Mouse (Mus musculus) lung, embryonic 16.5 days (tissue): ENCODE results near the gene Grk6. TPM values are rescaled to one million over a fixed set of nuclear protein-coding genes. Genes with fewer than 3 reads are reported as not detected.

Experiments used
- ATAC-seq: fragments of 200-750 bp; cut with Nextera tagmentation; 2 replicates; pipeline ENCODE4 v1.8.0; 2017; ENCODE audit warnings: low read depth, mild to moderate bottlenecking, moderate library complexity
- H3K27ac ChIP-seq: fragments of 300-500 bp; sonication (generic); 2 replicates; pipeline ENCODE4 v1.5.1; 2014; ENCODE audit warnings: mild to moderate bottlenecking, control low read depth, low read length
- H3K27me3 ChIP-seq: fragments of 300-500 bp; sonication (generic); 2 replicates; pipeline ENCODE4 v1.6.1; 2014; ENCODE audit warnings: low read depth, low read length, mixed read lengths; ENCODE audit not compliant: control insufficient read depth, insufficient read depth
- H3K36me3 ChIP-seq: fragments of 300-500 bp; sonication (generic); 2 replicates; pipeline ENCODE4 v1.6.1; 2014; ENCODE audit warnings: low read length; ENCODE audit not compliant: control insufficient read depth, insufficient read depth
- H3K4me1 ChIP-seq: fragments of 300-500 bp; sonication (generic); replicated peaks from 2 replicates; pipeline ENCODE4 v1.6.1; 2014; ENCODE audit warnings: low read length, mixed read lengths; ENCODE audit not compliant: control insufficient read depth, insufficient read depth
- H3K4me2 ChIP-seq: fragments of 300-500 bp; sonication (generic); 2 replicates; pipeline ENCODE4 v1.6.1; 2014; ENCODE audit warnings: low read depth, low read length, control low read depth
- H3K4me3 ChIP-seq: fragments of 300-500 bp; sonication (generic); 2 replicates; pipeline ENCODE4 v1.5.1; 2014; ENCODE audit warnings: mild to moderate bottlenecking, low read length, control low read depth
- H3K9ac ChIP-seq: fragments of 300-500 bp; sonication (generic); 2 replicates; pipeline ENCODE4 v1.6.1; 2014; ENCODE audit warnings: low read length, control low read depth
- H3K9me3 ChIP-seq: fragments of 300-500 bp; sonication (generic); 2 replicates; pipeline ENCODE4 v1.6.1; 2016; ENCODE audit warnings: low read length; ENCODE audit not compliant: control insufficient read depth
- WGBS: fragments of 180-500 bp; shearing (Covaris S2); extraction: QIAGEN DNeasy Blood & Tissue Kit; methylation state at CpG from one replicate; pipeline ENCODE4 v1.1.7; 2014; 5-methylcytosine and 5-hydroxymethylcytosine counted together
- polyA plus RNA-seq: library from polyadenylated mRNA; unstranded; fragments of >200 nt; fragmentation: Nextera tagmentation; extraction: Ambion mirVana; gene quantifications from 2 replicates; pipeline ENCODE4 v1.2.1, GENCODE M21; 2015

Grk6 gene
- 13.6 and 15.5 TPM in 2 replicates for polyA plus RNA-seq

DNA sequence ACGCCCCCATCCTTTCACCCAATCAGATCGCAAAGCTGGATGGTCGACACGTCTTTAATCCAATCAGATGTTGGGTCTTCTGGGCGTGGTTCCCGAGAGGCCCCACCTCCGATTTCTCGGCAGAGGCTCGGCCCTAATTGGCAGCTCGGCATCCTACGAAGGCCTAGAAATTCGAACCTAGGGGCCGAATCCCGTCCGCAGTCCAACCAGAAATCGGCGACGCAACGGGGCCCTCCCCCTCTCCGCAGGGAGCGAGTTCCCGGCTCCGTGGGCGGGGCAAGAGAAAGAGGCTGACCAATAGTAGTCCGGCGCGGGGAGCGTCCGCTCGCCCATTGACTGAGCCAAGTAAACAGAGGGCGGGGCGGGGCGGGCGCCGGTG, at the start of gene Grk6:
Gene Grk6, plus strand, starts transcription at position 136 of the 379 bp plus-strand sequence.
- H3K4me2 ChIP-seq: peak within 1 kb of the TSS; percentile 79
- WGBS: 0% methylated on average over 25 of the region's 35 CpGs
- H3K4me1 ChIP-seq: peaks cover 17% of the 10 kb centered on the region
- H3K4me3 ChIP-seq: peak within 1 kb of the TSS; percentile 83
- H3K36me3 ChIP-seq: no peaks in the 10 kb centered on the region
- no peaks in the 10 kb centered on the region for H3K9me3 ChIP-seq
- H3K9ac ChIP-seq: peak within 1 kb of the TSS; percentile 97
- ATAC-seq: peak; percentile 97
- H3K27ac ChIP-seq: peak within 1 kb of the TSS; percentile 96
- H3K27me3 ChIP-seq: no peaks in the 10 kb centered on the region

DNA sequence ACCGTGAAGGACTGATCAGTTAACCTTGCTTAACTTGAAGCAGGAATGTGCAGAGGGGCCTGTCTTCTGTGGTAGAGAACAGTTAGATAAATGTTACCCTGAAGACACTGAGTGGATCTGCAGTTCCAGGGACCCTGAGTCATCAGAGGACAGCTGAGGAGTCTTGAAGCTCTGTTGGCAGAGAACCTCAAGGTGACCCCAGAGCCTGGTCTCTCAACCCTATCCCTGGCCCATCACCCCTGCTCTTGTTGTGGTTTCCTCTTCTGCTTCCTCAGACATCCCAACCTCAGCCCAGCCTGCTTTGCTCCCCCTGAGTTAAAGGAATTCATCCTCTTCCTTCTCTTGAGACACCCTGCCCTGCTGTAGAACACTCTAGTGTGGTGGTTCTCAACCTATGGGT, 46.8 kb upstream of the Grk6 start, which contains the start of gene Slc34a1:
Gene Slc34a1, plus strand, starts transcription at position 100 of the 400 bp plus-strand sequence.
- Histone ChIP-seq H3K36me3 (no peaks in the 10 kb centered on the region), H3K27ac (no peak within 1 kb of the TSS), H3K27me3 (no peaks in the 10 kb centered on the region), H3K4me1 (no peaks in the 10 kb centered on the region), H3K4me3 (no peak within 1 kb of the TSS), H3K9me3 (no peaks in the 10 kb centered on the region), H3K4me2 (no peak within 1 kb of the TSS), H3K9ac (no peak within 1 kb of the TSS)
- WGBS: 82% methylated on average over 1 of the region's 1 CpGs
- ATAC-seq: no peak

DNA sequence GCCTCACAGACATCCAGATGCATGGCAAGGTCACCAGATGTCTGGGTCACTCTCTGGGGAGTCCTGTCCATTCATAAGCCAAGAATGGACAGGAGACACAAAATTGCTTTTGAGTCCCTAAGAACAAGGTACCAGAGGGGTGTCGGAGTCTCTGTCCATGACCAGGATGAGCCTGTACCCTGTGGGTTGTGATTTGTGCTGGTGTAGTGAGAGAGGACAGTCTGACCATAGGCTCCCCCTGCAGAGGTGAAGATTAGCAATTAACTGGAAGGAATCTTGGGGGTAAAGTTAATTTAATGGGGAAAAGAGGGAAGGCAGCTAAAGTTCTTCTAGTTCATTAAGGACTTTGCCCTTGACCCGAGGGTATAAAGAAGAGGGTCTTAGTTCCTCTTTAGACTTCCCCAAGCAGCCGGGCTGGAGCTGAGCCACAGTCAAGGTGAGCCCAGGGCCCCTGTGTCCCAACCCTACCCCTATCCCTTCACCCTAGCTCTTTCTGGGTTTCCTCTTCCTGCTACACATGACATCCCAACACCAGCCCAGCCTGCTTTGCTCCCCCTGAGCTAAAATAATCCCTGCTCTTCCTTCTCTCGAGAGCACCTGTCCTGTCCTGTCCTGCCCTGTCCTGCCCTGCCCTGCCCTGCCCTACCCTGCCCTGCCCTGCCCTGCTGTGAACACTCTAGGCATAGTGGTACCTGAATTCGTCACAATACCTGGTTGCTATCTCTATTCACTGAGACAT, 45.4 kb upstream of the Grk6 start:
- Histone ChIP-seq H3K4me3 (no peak overlapping the region), H3K4me1 (no peaks in the 10 kb centered on the region), H3K9ac (no peak overlapping the region), H3K27me3 (no peaks in the 10 kb centered on the region), H3K27ac (no peak overlapping the region), H3K4me2 (no peak overlapping the region), H3K9me3 (no peaks in the 10 kb centered on the region), H3K36me3 (no peaks in the 10 kb centered on the region)
- ATAC-seq: no peak
- 52% methylated on average over 5 of the region's 5 CpGs for WGBS

DNA sequence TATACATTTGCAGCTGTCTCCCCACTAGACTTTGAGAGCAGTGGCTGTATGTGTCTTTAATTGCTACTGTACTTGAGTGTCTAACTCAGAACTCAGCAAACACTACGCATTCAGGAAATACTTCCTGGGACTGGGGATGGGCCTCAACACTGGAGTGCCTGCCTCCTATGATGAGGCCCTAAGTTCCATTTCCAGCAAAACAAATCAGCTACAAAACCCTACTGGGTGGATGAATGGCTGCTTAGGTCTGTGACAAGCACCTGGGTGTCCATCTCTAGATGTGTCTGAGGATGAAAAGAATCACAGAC, 44.9 kb upstream of the Grk6 start:
- Histone ChIP-seq H3K4me3 (no peak overlapping the region), H3K4me2 (no peak overlapping the region)

DNA sequence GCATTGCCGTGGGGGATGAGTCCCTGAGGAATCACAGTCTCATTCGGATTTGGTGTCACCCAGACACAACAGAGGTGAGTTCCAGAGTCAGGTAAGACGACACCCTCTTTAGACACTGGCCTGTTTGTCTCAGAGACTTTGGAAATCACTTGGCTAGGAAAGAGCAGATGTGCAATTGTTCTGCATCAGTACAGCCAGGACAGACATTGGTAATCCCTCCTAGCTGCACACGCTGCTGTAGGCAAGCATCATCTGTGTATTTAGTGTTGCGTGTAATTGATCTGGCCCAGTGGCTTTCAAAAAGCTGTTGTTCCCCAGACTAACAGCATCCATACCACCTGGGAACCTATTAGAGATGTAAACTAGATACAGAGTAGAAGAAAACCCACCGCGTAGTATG, 41.6 kb upstream of the Grk6 start:
- Histone ChIP-seq H3K9ac (no peak overlapping the region), H3K9me3 (no peaks in the 10 kb centered on the region), H3K27ac (no peak overlapping the region), H3K36me3 (no peaks in the 10 kb centered on the region), H3K27me3 (no peaks in the 10 kb centered on the region), H3K4me3 (no peak overlapping the region), H3K4me1 (peaks cover 4% of the 10 kb centered on the region), H3K4me2 (no peak overlapping the region)
- ATAC-seq: no peak
- 75% methylated on average over 7 of the region's 7 CpGs for WGBS

More for the DNA sequence above, 44.9 kb upstream of the Grk6 start:
- ATAC-seq: no peak
- no peak overlapping the region for H3K27ac ChIP-seq
- no peaks in the 10 kb centered on the region for H3K9me3 ChIP-seq
- no peaks in the 10 kb centered on the region for H3K27me3 ChIP-seq
- no peaks in the 10 kb centered on the region for H3K4me1 ChIP-seq
- no peak overlapping the region for H3K9ac ChIP-seq
- H3K36me3 ChIP-seq: no peaks in the 10 kb centered on the region
- 48% methylated on average over 1 of the region's 1 CpGs for WGBS

DNA sequence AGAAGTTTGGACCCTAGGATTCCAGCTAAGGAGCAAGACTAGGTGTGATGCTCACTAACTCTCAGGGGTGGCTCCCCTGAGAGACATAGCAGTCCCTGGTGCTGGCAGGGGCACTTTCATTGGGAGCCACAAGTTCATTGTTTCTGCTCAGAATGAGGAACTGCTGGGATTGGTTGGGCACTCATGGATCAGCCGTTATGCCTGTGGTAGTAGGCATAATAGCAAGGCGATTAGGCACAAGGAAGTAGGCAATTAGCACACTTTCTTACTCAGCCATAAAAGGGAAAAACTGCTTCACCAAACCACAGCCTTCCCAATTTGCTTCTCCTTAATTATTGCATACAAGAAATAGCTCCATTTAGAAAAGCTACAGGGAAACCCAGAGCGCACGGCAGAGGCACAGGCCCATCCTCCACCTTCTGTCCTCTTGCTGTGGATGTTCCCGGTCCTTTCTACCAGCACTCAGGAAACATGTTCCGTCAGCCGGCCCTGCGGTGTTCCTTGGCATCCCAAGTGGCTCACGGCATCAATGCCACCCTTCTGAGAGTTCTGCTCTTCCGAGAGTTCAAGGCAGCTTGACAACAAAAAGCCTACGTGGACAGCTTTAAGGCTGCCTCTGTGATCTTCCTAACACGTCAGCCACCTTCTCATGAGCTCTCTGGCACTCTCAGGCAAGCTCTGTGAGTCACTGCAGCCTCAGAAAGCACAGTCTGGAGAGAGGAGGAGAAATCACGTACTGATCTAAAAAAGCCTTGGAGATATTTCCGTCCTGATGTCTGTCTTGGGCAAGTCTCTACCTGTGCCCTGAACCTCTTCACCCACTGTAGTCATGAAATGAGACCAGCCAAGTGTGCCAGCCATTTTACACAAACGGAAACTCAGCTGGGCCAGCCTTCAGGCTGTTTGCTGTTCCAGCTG, 40.7 kb upstream of the Grk6 start:
- Histone ChIP-seq H3K36me3 (no peaks in the 10 kb centered on the region), H3K9ac (no peak overlapping the region), H3K27me3 (no peaks in the 10 kb centered on the region; the same call in 1 of the 2 replicates), H3K4me3 (no peak overlapping the region), H3K4me2 (no peak overlapping the region), H3K4me1 (peaks cover 4% of the 10 kb centered on the region), H3K27ac (no peak overlapping the region), H3K9me3 (no peaks in the 10 kb centered on the region)
- 64% methylated on average over 15 of the region's 15 CpGs for WGBS
- ATAC-seq: no peak

DNA sequence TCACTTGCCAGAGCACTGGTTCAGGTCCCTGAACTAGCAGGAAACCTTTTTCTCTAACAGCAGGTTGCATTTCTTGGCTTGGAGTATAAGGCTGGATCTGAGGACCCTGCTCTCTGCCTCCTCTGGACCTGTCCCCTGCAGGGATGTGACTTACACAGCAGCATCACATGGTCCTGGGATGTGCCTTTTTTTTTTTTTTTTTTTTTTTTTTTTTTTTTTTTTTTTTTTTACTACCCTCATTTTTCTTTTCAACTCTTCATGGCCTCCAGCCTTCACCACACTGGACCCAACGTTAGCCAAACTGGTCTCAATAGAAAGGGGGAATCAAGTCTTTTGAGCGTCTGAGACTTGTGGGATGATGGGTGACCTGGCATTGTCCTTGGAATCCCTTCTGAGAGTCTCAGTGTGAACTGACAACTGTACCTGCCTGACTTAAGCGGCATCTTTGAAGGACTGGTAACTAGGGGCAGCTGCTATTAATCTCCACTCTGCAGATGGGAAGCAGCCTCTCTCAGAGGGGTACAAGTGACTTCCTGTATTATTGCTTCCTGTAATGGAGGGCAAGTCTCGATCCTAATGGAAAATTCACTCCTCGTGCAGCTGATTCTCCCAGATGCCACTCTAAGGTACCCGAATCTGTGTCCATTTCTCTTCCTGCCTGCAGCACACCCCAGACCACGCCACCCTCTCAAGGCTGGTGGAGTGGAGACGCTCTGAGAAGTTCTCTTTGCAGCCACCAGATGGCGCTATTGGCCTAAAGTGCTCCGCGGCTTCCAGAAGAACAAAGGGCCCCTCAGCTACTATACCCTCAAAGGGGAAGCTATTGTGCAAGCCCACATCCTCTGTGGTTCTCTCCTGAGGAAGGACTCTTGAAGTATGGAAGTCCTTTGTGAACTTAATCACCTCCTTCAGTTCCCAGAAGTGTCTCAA, 39.8 kb upstream of the Grk6 start:
- WGBS: 12% methylated on average over 11 of the region's 11 CpGs

DNA sequence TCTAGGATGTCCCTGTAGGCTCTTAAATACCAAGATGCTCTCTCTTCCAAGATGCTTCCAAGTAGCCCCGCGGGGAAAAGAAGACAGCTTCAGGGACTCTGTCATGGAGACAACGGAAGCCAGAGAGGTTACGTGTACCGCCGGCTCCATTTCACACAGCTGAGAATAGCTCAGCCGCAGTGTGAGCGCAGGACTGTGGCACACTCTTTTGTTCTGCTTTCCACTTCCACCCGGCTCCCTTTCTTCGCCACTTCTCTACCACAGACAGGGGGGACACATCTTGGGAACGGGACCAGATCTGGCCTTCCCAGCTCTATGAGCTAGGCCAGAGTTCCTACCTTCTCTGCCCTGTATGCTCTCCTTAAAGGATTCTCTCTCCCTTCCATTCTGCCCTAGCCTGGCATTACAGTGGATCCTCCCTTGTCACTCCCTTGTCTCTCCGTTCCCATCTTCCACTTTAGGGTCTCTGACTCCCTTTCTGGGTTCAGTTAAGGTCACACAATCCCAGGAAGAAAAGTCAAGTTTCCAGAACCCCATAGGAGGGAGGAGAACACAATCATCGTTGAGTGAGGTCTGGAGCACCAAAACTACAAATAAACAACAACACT, 39.0 kb upstream of the Grk6 start:
- WGBS: 63% methylated on average over 13 of the region's 13 CpGs
- ATAC-seq: peak; percentile 16; the same call in 1 of the 2 replicates
- Histone ChIP-seq H3K9me3 (no peaks in the 10 kb centered on the region), H3K27ac (no peak overlapping the region), H3K36me3 (no peaks in the 10 kb centered on the region), H3K4me3 (no peak overlapping the region), H3K9ac (no peak overlapping the region; the same call in 1 of the 2 replicates), H3K4me1 (peaks cover 4% of the 10 kb centered on the region), H3K4me2 (no peak overlapping the region), H3K27me3 (no peaks in the 10 kb centered on the region; the same call in 1 of the 2 replicates)

More for the DNA sequence above, 39.8 kb upstream of the Grk6 start:
- peaks cover 4% of the 10 kb centered on the region for H3K4me1 ChIP-seq
- H3K36me3 ChIP-seq: no peaks in the 10 kb centered on the region
- peak; percentile 93 for ATAC-seq
- no peaks in the 10 kb centered on the region for H3K9me3 ChIP-seq
- peak overlapping the region; percentile 23; the same call in 1 of the 2 replicates for H3K4me2 ChIP-seq
- H3K4me3 ChIP-seq: no peak overlapping the region
- H3K27me3 ChIP-seq: no peaks in the 10 kb centered on the region; the same call in 1 of the 2 replicates
- no peak overlapping the region; the same call in 1 of the 2 replicates for H3K9ac ChIP-seq
- H3K27ac ChIP-seq: no peak overlapping the region
